Mouse (Mus musculus): ENCODE measurements around the gene Nrxn1. TPM values are rescaled to one million over a fixed set of nuclear protein-coding genes. Genes with fewer than 3 reads are reported as not detected.

The Nrxn1 gene
- polyA plus RNA-seq, 1 experiment from 2014 or later = 16.5 TPM

DNA sequence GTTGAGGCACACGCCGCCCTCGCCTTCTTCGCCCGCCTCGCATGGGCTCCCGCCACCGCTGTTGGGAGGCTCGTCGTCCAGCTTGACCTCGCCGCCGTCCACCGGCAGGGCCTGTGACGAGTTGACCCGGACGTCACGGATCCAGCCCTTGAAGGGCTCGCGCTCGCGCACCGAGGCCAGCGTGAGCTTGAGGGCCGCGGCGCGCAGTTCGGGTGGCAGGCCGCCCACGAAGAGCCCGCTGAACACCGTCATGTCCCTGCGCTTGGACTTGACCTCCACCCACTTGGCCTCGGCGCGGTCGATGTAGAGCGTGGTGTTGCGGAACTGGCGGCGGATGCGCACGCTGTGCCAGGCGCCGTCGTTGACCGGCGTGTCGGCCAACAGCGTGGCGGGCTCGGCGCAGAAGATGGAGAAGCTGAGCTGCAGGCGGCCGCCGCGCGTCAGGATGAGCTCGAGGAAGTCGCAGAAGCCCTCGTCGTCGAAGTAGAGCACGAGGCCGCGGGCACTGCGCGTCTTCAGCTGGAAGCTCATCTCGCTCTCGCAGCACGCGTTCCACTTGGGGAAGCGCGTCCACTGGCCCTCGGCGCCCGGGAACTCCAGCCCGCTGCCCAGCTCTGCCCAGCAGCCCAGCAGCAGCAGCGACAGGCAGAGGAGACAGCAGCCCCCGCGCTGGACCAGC lies 4.7 kb downstream of the Nrxn1 start:
- DNase-seq (ENCODE audit: low spot score, missing footprints) = no peak
- Histone ChIP-seq H3K27me3 (ENCODE audit: control insufficient read depth, insufficient read depth, low read length) (no peaks in the 10 kb centered on the region), H3K4me3 (ENCODE audit: low read depth, low read length) (no peak overlapping the region), H3K9ac (ENCODE audit: low read length) (no peak overlapping the region), H3K9me3 (ENCODE audit: control insufficient read depth, low read length) (peaks cover 11% of the 10 kb centered on the region), H3K4me1 (ENCODE audit: control insufficient read depth, insufficient read depth, low read length) (peaks cover 5% of the 10 kb centered on the region; the same call in 1 of the 2 replicates), H3K4me2 (no peak overlapping the region), H3K27ac (ENCODE audit: low read depth, low read length) (no peak overlapping the region), H3K36me3 (ENCODE audit: control insufficient read depth, insufficient read depth, low read length) (no peaks in the 10 kb centered on the region; the same call in 1 of the 2 replicates)
- ATAC-seq (ENCODE audit: low FRiP score) = no peak
- 75% methylated on average over 81 of the region's 82 CpGs for WGBS

DNA sequence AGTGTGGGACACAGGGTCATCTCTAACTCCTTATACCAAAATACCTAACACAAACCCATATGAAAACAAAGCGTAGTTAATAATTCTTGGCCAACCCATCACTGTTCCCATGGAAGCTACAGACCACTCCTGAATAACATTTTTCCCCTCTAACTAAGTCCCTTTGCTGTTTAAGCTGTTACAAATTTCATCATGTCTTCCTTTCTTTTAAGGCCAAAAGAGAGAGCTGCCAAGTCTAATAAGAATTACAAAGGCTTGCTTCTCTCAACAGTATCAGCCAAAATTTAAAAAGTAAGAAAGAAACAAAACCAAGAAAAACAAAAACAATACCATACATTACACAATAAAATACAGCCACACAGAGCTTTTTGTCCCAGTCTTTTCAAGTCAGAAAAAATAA lies 6.5 kb downstream of the Nrxn1 start:
- Histone ChIP-seq H3K36me3 (ENCODE audit: control insufficient read depth, insufficient read depth, low read length) (no peaks in the 10 kb centered on the region; the same call in 1 of the 2 replicates), H3K9me3 (ENCODE audit: control insufficient read depth, low read length) (peaks cover 11% of the 10 kb centered on the region), H3K4me2 (no peak overlapping the region), H3K4me1 (ENCODE audit: control insufficient read depth, insufficient read depth, low read length) (peaks cover 5% of the 10 kb centered on the region; the same call in 1 of the 2 replicates), H3K27ac (ENCODE audit: low read depth, low read length) (no peak overlapping the region), H3K27me3 (ENCODE audit: control insufficient read depth, insufficient read depth, low read length) (no peaks in the 10 kb centered on the region), H3K9ac (ENCODE audit: low read length) (no peak overlapping the region), H3K4me3 (ENCODE audit: low read depth, low read length) (no peak overlapping the region)
- 89% methylated on average over 1 of the region's 1 CpGs for WGBS
- ATAC-seq (ENCODE audit: low FRiP score) (no peak), DNase-seq (ENCODE audit: low spot score, missing footprints) (no peak)

DNA sequence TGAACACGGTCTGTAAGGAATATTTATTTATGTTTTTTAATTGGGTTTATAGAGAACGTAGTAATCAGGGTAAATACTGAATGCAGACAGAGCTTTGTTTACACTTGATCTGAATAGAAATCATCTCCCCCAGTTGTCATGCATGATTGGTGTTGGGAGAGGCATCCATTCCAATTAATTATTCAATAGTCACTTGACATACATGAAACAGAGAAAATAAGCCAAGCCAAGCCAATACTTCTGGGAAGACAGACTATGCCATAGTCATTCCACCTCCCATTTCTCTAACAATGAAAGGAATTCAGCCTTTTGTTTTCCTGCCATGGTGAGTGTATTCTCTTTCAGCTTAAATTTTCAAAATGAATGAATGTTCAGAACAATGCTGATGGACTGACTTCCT lies 7.5 kb downstream of the Nrxn1 start:
- Histone ChIP-seq H3K27me3 (ENCODE audit: control insufficient read depth, insufficient read depth, low read length) (no peaks in the 10 kb centered on the region), H3K9ac (ENCODE audit: low read length) (no peak overlapping the region), H3K36me3 (ENCODE audit: control insufficient read depth, insufficient read depth, low read length) (no peaks in the 10 kb centered on the region; the same call in 1 of the 2 replicates), H3K9me3 (ENCODE audit: control insufficient read depth, low read length) (peaks cover 11% of the 10 kb centered on the region), H3K4me2 (no peak overlapping the region), H3K4me1 (ENCODE audit: control insufficient read depth, insufficient read depth, low read length) (peaks cover 5% of the 10 kb centered on the region; the same call in 1 of the 2 replicates), H3K4me3 (ENCODE audit: low read depth, low read length) (no peak overlapping the region), H3K27ac (ENCODE audit: low read depth, low read length) (no peak overlapping the region)
- DNase-seq (ENCODE audit: low spot score, missing footprints) (no peak), ATAC-seq (ENCODE audit: low FRiP score) (peak; percentile 28; the same call in 1 of the 2 replicates)
- WGBS = 76% methylated on average over 2 of the region's 2 CpGs

- no peaks in the 10 kb centered on the region for H3K4me1 ChIP-seq (ENCODE audit: control insufficient read depth, insufficient read depth, low read length)
- no peak overlapping the region for H3K4me3 ChIP-seq (ENCODE audit: low read depth, low read length)
- DNase-seq (ENCODE audit: low spot score, missing footprints) = no peak
- no peak overlapping the region for H3K9ac ChIP-seq (ENCODE audit: low read length)
- H3K36me3 ChIP-seq (ENCODE audit: control insufficient read depth, insufficient read depth, low read length) = no peaks in the 10 kb centered on the region
- no peaks in the 10 kb centered on the region for H3K9me3 ChIP-seq (ENCODE audit: control insufficient read depth, low read length)
- no peak overlapping the region for H3K4me2 ChIP-seq
- H3K27ac ChIP-seq (ENCODE audit: low read depth, low read length) = no peak overlapping the region
- no peak for ATAC-seq (ENCODE audit: low FRiP score)
- H3K27me3 ChIP-seq (ENCODE audit: control insufficient read depth, insufficient read depth, low read length) = peaks cover 8% of the 10 kb centered on the region
These were observed 13.8 kb downstream of the Nrxn1 start for GRCm38 (mm10) chr17:91079096-91079495.

DNA sequence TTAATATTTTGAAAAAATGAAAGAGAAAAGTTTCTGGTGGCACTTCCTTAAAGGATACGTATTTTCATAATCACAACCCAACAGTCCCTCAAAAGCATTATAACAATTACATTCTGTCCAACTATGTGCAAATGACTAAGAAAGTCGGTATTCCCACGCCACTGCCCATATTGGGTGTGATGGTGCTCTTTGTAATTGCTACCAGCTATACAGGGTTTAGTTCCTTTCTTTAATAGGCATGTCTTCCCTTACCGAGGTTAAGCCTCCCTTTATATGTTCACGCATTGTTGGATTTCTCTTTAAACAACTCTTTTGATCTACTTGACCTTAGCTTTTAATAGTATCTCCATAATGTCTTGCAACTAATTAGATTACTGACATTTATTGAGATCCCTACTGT lies 18.1 kb downstream of the Nrxn1 start:
- WGBS = 24% methylated on average over 5 of the region's 5 CpGs
- Histone ChIP-seq H3K9ac (ENCODE audit: low read length) (no peak overlapping the region), H3K27ac (ENCODE audit: low read depth, low read length) (no peak overlapping the region), H3K4me1 (ENCODE audit: control insufficient read depth, insufficient read depth, low read length) (no peaks in the 10 kb centered on the region), H3K36me3 (ENCODE audit: control insufficient read depth, insufficient read depth, low read length) (no peaks in the 10 kb centered on the region), H3K9me3 (ENCODE audit: control insufficient read depth, low read length) (no peaks in the 10 kb centered on the region), H3K27me3 (ENCODE audit: control insufficient read depth, insufficient read depth, low read length) (peaks cover 8% of the 10 kb centered on the region), H3K4me2 (no peak overlapping the region), H3K4me3 (ENCODE audit: low read depth, low read length) (no peak overlapping the region)
- ATAC-seq (ENCODE audit: low FRiP score) (peak; percentile 77), DNase-seq (ENCODE audit: low spot score, missing footprints) (peak; percentile 85)

DNA sequence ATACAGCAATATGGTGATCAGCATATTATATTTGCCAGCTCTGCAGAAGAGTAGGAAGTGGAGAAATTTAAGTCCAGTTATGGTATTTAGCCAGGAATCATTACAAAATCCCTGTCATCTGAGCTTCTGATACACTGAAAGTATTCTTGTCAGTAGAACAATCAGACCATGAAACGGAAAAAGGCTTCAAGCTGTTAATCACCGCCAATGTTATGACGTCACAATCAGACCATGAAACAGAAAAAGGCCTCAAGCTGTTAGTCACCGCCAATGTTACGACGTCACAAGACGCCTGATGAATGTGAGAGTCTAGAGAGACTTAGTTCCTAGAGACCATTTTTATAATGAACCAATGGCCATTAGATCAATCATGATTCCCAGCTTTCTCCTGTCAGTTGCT lies 59.4 kb downstream of the Nrxn1 start:
- no peaks in the 10 kb centered on the region for H3K36me3 ChIP-seq (ENCODE audit: control insufficient read depth, insufficient read depth, low read length)
- H3K4me1 ChIP-seq (ENCODE audit: control insufficient read depth, insufficient read depth, low read length) = no peaks in the 10 kb centered on the region
- no peak for ATAC-seq (ENCODE audit: low FRiP score)
- H3K4me3 ChIP-seq (ENCODE audit: low read depth, low read length) = no peak overlapping the region
- H3K4me2 ChIP-seq = no peak overlapping the region
- no peaks in the 10 kb centered on the region for H3K9me3 ChIP-seq (ENCODE audit: control insufficient read depth, low read length)
- DNase-seq (ENCODE audit: low spot score, missing footprints) = no peak
- 70% methylated on average over 7 of the region's 7 CpGs for WGBS
- H3K9ac ChIP-seq (ENCODE audit: low read length) = no peak overlapping the region
- H3K27ac ChIP-seq (ENCODE audit: low read depth, low read length) = no peak overlapping the region
- no peaks in the 10 kb centered on the region for H3K27me3 ChIP-seq (ENCODE audit: control insufficient read depth, insufficient read depth, low read length)

DNA sequence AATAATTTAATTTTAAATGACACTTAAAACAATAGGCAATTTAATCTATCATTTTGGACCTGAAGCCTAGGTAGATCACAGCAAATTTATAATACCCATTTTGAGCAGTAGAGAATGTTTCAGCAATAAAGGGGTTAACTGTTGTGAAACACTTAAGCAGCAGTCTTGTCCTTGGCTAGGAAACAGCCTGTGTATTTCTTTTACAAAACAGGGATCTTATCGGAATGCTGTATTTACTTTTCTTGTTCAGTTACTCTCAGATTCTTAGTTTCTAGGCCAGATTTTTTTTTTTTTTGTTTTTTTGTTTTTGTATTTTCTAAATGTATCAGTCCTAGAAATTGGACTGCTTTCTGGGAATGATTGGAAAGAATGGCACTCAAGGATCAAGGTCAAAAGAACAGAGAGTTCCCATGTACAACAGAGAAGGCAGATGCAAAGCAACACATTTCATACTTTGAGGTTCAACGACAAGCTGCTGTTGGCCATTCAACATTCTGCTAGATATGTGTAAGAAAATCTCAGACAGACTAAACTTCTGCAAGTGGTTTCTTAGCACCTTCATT lies 67.7 kb downstream of the Nrxn1 start:
- 69% methylated on average over 2 of the region's 2 CpGs for WGBS
- H3K4me2 ChIP-seq = no peak overlapping the region
- ATAC-seq (ENCODE audit: low FRiP score) = no peak
- H3K27me3 ChIP-seq (ENCODE audit: control insufficient read depth, insufficient read depth, low read length) = no peaks in the 10 kb centered on the region
- H3K4me3 ChIP-seq (ENCODE audit: low read depth, low read length) = no peak overlapping the region
- no peak for DNase-seq (ENCODE audit: low spot score, missing footprints)
- no peak overlapping the region for H3K9ac ChIP-seq (ENCODE audit: low read length)
- H3K9me3 ChIP-seq (ENCODE audit: control insufficient read depth, low read length) = no peaks in the 10 kb centered on the region
- no peaks in the 10 kb centered on the region for H3K4me1 ChIP-seq (ENCODE audit: control insufficient read depth, insufficient read depth, low read length)
- H3K27ac ChIP-seq (ENCODE audit: low read depth, low read length) = no peak overlapping the region
- no peaks in the 10 kb centered on the region for H3K36me3 ChIP-seq (ENCODE audit: control insufficient read depth, insufficient read depth, low read length)

DNA sequence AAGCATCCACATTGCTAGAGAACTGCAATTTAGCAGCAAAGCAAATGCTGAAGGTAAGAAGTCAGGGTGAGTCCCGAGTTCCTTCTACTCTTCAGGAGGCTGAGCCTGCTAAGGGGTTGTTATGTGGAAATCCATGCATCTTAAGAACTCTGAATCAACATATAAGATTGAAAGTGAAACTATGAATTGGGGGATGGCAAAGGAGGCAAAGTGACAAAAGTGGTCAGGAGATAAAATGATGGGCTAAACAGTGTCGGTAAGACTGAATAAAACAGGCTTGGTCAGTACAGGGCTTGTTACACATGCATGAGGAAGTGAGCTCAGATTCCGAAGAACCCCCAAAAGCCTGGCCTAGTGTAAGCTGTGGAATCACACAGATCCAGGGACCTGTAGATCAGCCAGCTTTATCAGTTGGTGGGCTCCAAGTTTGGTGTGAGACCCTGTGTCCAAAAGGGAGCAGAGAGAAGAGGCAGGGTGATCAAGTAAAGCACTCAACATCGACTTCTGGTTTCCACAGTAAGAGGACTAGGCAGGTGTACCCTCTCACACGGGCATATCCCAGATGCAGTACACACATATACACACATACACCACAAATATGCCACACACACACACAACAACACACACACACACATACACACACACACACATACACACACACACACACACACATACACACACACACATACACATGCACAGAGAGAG lies 85.3 kb downstream of the Nrxn1 start:
- ATAC-seq (ENCODE audit: low FRiP score) = no peak
- H3K27me3 ChIP-seq (ENCODE audit: control insufficient read depth, insufficient read depth, low read length) = no peaks in the 10 kb centered on the region

DNA sequence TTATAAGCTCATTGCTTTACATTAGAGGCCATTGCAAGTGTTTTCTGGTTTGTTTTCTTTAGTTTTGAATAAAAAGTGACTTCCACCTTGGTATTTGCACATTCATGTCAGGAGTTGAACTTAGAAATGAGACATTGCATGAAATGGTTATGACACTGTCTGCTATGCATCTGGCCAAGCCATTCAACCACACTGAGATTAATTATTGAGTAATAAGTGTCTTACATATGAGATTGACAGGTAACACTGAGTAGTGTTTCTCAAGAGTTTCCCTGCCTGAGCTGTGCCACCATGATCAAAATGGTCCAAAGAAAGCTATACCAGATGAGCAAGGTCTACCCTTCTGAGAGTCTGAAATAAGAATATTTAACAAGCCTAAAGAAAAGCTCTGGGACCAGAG lies 92.5 kb downstream of the Nrxn1 start:
- Histone ChIP-seq H3K4me3 (ENCODE audit: low read depth, low read length) (no peak overlapping the region), H3K27ac (ENCODE audit: low read depth, low read length) (no peak overlapping the region), H3K4me2 (no peak overlapping the region), H3K9ac (ENCODE audit: low read length) (no peak overlapping the region), H3K4me1 (ENCODE audit: control insufficient read depth, insufficient read depth, low read length) (0 out of 2 replicates have a peak, but pooled peaks cover 2% of the 10 kb centered on the region), H3K9me3 (ENCODE audit: control insufficient read depth, low read length) (no peaks in the 10 kb centered on the region), H3K27me3 (ENCODE audit: control insufficient read depth, insufficient read depth, low read length) (no peaks in the 10 kb centered on the region), H3K36me3 (ENCODE audit: control insufficient read depth, insufficient read depth, low read length) (no peaks in the 10 kb centered on the region)
- DNase-seq (ENCODE audit: low spot score, missing footprints) = no peak
- no peak for ATAC-seq (ENCODE audit: low FRiP score)

More for the DNA sequence above, 85.3 kb downstream of the Nrxn1 start:
- WGBS = 85% methylated on average over 5 of the region's 5 CpGs
- H3K36me3 ChIP-seq (ENCODE audit: control insufficient read depth, insufficient read depth, low read length) = no peaks in the 10 kb centered on the region
- no peak overlapping the region for H3K4me3 ChIP-seq (ENCODE audit: low read depth, low read length)
- H3K4me1 ChIP-seq (ENCODE audit: control insufficient read depth, insufficient read depth, low read length) = no peaks in the 10 kb centered on the region
- DNase-seq (ENCODE audit: low spot score, missing footprints) = no peak
- no peaks in the 10 kb centered on the region for H3K9me3 ChIP-seq (ENCODE audit: control insufficient read depth, low read length)
- H3K4me2 ChIP-seq = no peak overlapping the region
- no peak overlapping the region for H3K27ac ChIP-seq (ENCODE audit: low read depth, low read length)
- H3K9ac ChIP-seq (ENCODE audit: low read length) = no peak overlapping the region
